Mouse (Mus musculus) thymus, postnatal 4 days (tissue): ENCODE measurements at regions not wholly inside any gene's neighbourhood (a gene's known extent, or its start where the extent isn't known, plus 50 kb on each side); places are given as distances from the start of the nearest gene placed in this dataset.
"Not testable (repeated sequence)": the region's sequence is repeated elsewhere in the genome, so short reads cannot be mapped to it uniquely, and the experiment has no call there.

Source experiments
- DNase-seq: peaks from one replicate; pipeline ENCODE4 v3.0.0; 2021

- no peak for DNase-seq
Measured at GRCm38 (mm10) chr3:134330943-134331342, 94.7 kb downstream of the Cxxc4 start.

GRCm38 (mm10) chr3:134331499-134332153, 95.3 kb downstream of the Cxxc4 start:
- no peak for DNase-seq

GRCm38 (mm10) chr3:134339093-134339695, 102.9 kb downstream of the Cxxc4 start:
- DNase-seq = not testable (repeated sequence)

GRCm38 (mm10) chr3:134365948-134366347, 129.7 kb downstream of the Cxxc4 start:
- no peak for DNase-seq

GRCm38 (mm10) chr3:134366761-134367160, 130.5 kb downstream of the Cxxc4 start:
- DNase-seq = no peak

GRCm38 (mm10) chr3:134368591-134368990, 132.3 kb downstream of the Cxxc4 start:
- DNase-seq = no peak

GRCm38 (mm10) chr3:134369126-134369525, 132.8 kb downstream of the Cxxc4 start:
- DNase-seq = no peak

- no peak for DNase-seq
Measured at GRCm38 (mm10) chr3:134379549-134379948, 143.3 kb downstream of the Cxxc4 start.

- no peak for DNase-seq
Measured at GRCm38 (mm10) chr3:134390472-134391336, 154.4 kb downstream of the Cxxc4 start.

- no peak for DNase-seq
Measured at GRCm38 (mm10) chr3:134400395-134401090, 164.3 kb downstream of the Cxxc4 start.

- no peak for DNase-seq
Measured at GRCm38 (mm10) chr3:134415606-134416328, 179.5 kb downstream of the Cxxc4 start.

- DNase-seq = no peak
Measured at GRCm38 (mm10) chr3:134427633-134428032, 191.3 kb downstream of the Cxxc4 start.

- DNase-seq = no peak
Measured at GRCm38 (mm10) chr3:134466611-134467010, 230.3 kb downstream of the Cxxc4 start.

- no peak for DNase-seq
Measured at GRCm38 (mm10) chr3:134487280-134487679, 251.0 kb downstream of the Cxxc4 start.

GRCm38 (mm10) chr3:134489966-134490543, 253.8 kb downstream of the Cxxc4 start:
- no peak for DNase-seq

- DNase-seq = no peak
Measured at GRCm38 (mm10) chr3:134509702-134510101, 273.4 kb downstream of the Cxxc4 start.

- DNase-seq = no peak
Measured at GRCm38 (mm10) chr3:134525795-134526194, 289.5 kb downstream of the Cxxc4 start.

GRCm38 (mm10) chr3:134560144-134560543, 268.7 kb upstream of the Tacr3 start:
- no peak for DNase-seq

- DNase-seq = no peak
Measured at GRCm38 (mm10) chr3:134578759-134579158, 250.0 kb upstream of the Tacr3 start.

GRCm38 (mm10) chr3:134588630-134589029, 240.2 kb upstream of the Tacr3 start:
- no peak for DNase-seq

- DNase-seq = no peak
Measured at GRCm38 (mm10) chr3:134602919-134603318, 225.9 kb upstream of the Tacr3 start.

- no peak for DNase-seq
Measured at GRCm38 (mm10) chr3:134605356-134605771, 223.4 kb upstream of the Tacr3 start.
